Comparison of ENCODE assay signal across 8 mouse cellular contexts in genomic region chr3:66981101-66981661, GRCm38 (mm10). TPM values are rescaled to one million over a fixed set of nuclear protein-coding genes. Genes with fewer than 3 reads are reported as not detected.
A peak's percentile ranks its signal among the peaks of the same experiment; 100 is the strongest.
DNase-seq lines count a peak whose midpoint lies in the region; ATAC-seq and TF ChIP-seq lines count a peak whose summit lies in the region.

Rsrc1 (plus strand) TSS chr3:66981390.

- peaks cover 6% of the 10 kb centered on the region; the same call in 1 of the 2 replicates for H3K79me2 ChIP-seq in liver, adult 2 months (ENCODE audit: control insufficient read depth, insufficient read depth, low read length)
- peaks cover 63% of the 10 kb centered on the region for H3K79me2 ChIP-seq in myocyte (ENCODE audit: control insufficient read depth, insufficient read depth)

- H3K4me1 ChIP-seq in intestine, postnatal 0 days (replicated peaks; ENCODE audit: control insufficient read depth, insufficient read depth, low read length), result 0 out of 2 replicates have a peak, but pooled peaks cover under 1% of the 10 kb centered on the region
- peaks cover 5% of the 10 kb centered on the region for H3K4me1 ChIP-seq in liver, adult 2 months (ENCODE audit: control insufficient read depth, insufficient read depth, low read length)

- no peak within 1 kb of the TSS for H3K27ac ChIP-seq in intestine, postnatal 0 days (ENCODE audit: low read depth, low read length)
- H3K27ac ChIP-seq in liver, adult 2 months (replicated peaks; ENCODE audit: insufficient read depth, low read depth, low read length), result no peak within 1 kb of the TSS

- H3K27me3 ChIP-seq in intestine, postnatal 0 days (replicated peaks; ENCODE audit: control insufficient read depth, insufficient read depth, low read length), result peaks cover 86% of the 10 kb centered on the region
- peaks cover 30% of the 10 kb centered on the region for H3K27me3 ChIP-seq in liver, adult 2 months (ENCODE audit: control insufficient read depth, insufficient read depth, low read length)
- no peaks in the 10 kb centered on the region for H3K27me3 ChIP-seq in myocyte (ENCODE audit: control insufficient read depth, insufficient read depth, insufficient read length)

- H3K9ac ChIP-seq in intestine, postnatal 0 days (ENCODE audit: low read depth, low read length), result no peak within 1 kb of the TSS
- no peak within 1 kb of the TSS for H3K9ac ChIP-seq in liver, adult 2 months (ENCODE audit: low read depth, low read length)

- under 1% methylated on average over 59 of the region's 62 CpGs for WGBS in intestine, postnatal 0 days
- WGBS in liver, adult 2 months, result under 1% methylated on average over 59 of the region's 62 CpGs

- no peak for ATAC-seq in intestine, postnatal 0 days

- H3K4me3 ChIP-seq in intestine, postnatal 0 days (ENCODE audit: low read depth, low read length), result peak within 1 kb of the TSS; percentile 51
- peak within 1 kb of the TSS; percentile 59 for H3K4me3 ChIP-seq in liver, adult 2 months (ENCODE audit: insufficient read depth, low read depth, low read length)
- peak within 1 kb of the TSS; percentile 93 for H3K4me3 ChIP-seq in myocyte

- no peaks in the 10 kb centered on the region for H3K36me3 ChIP-seq in intestine, postnatal 0 days (ENCODE audit: control insufficient read depth, insufficient read depth)
- no peaks in the 10 kb centered on the region for H3K36me3 ChIP-seq in liver, adult 2 months (ENCODE audit: control insufficient read depth, insufficient read depth, low read length)
- no peaks in the 10 kb centered on the region for H3K36me3 ChIP-seq in myocyte (ENCODE audit: control insufficient read depth, insufficient read depth)

- no peaks in the 10 kb centered on the region for H3K9me3 ChIP-seq in intestine, postnatal 0 days (ENCODE audit: control insufficient read depth)

- peak; percentile 15 to 66 for DNase-seq in spleen, postnatal 4 days (ENCODE audit: low spot score in 2 of 2)
- DNase-seq in spleen, postnatal 14 days (ENCODE audit: low spot score in 2 of 2), result no peak
- DNase-seq in cerebellum, postnatal 36 days, result peak; percentile 16 to 20
- peak; percentile 96 for DNase-seq in heart, adult 11 months
- DNase-seq in liver, adult 2 months (ENCODE audit: extremely low read depth, low read depth, low spot score), result peak; percentile 27
- DNase-seq in right cerebral cortex, postnatal 10 days (ENCODE audit: low spot score in 2 of 2), result no peak

- no peak for TF ChIP-seq POLR2A in liver, adult 2 months (IDR thresholded peaks at IDR 0.05; ENCODE audit: extremely low read depth, insufficient read depth, low read length)
- TF ChIP-seq POLR2A in myocyte (IDR thresholded peaks at IDR 0.05; ENCODE audit: insufficient read length, low read depth), result peak; percentile 70

- peak within 1 kb of the TSS; percentile 78 for H3K4me2 ChIP-seq in intestine, postnatal 0 days (replicated peaks; ENCODE audit: low read depth)
- peak within 1 kb of the TSS; percentile 92 for H3K4me2 ChIP-seq in myocyte (ENCODE audit: low read depth)

- no peak for TF ChIP-seq CTCF in intestine, postnatal 0 days (IDR thresholded peaks at IDR 0.05; ENCODE audit: low read depth)
- no peak for TF ChIP-seq CTCF in liver, adult 2 months (IDR thresholded peaks at IDR 0.05; ENCODE audit: low read depth, low read length)

- H3ac ChIP-seq in myocyte (ENCODE audit: control insufficient read depth, insufficient read length), result peak within 1 kb of the TSS; percentile 82

TF ChIP-seq in myocyte, 11 proteins besides CTCF, POLR2A, EP300 and RAD21:
- TF ChIP-seq TCF12 (IDR thresholded peaks at IDR 0.05; ENCODE audit: insufficient read depth, poor library complexity, severe bottlenecking) (no peak), TCF3 (IDR thresholded peaks at IDR 0.05; ENCODE audit: insufficient read length, low read depth) (no peak), POLR2AphosphoS2 (IDR thresholded peaks at IDR 0.05; ENCODE audit: insufficient read length, low read depth) (peak; percentile 76)

RNA-seq across cellular contexts. Expression of gene Rsrc1, which starts in this region (rescaled TPM):
- 15.4 and 16.8 TPM in 2 replicates for polyA plus RNA-seq in intestine, postnatal 0 days (2015; fragmentation: Nextera tagmentation; extraction: Ambion mirVana)
- total RNA-seq in liver, adult 2 months (2014; rRNA removed), result 11.5 and 15.0 TPM in 2 replicates
- 2.0 and 2.3 TPM in 2 replicates for polyA plus RNA-seq in liver, adult 2 months (2012; rRNA removed)
- 12.9 TPM for polyA plus RNA-seq in myocyte (2012; fragmentation: generic; extraction: Trizol)

Comparison
In these comparisons a context has a peak if more than half of its experiments do, and no peak if none do; other contexts are left out.
1. DNase-seq: peak in spleen, postnatal 4 days (2 of 2), cerebellum, postnatal 36 days (2 of 2), heart, adult 11 months (single experiment) and liver, adult 2 months (single experiment); none in spleen, postnatal 14 days (0 of 2) and right cerebral cortex, postnatal 10 days (0 of 2).
2. Peak in every context shown above with its lines, with median percentiles within 50 percentile points of each other: H3K4me3 ChIP-seq.